Mouse (Mus musculus) T-cell, adult 2 months (primary cell): ENCODE data around the gene Zfp287.

Experiments
- DNase-seq: peaks from one replicate; pipeline ENCODE4 v3.0.0; 2022; ENCODE audit warnings: low spot score

Zfp287 gene

GRCm38 (mm10) chr11:62731311-62732021 is at the start of gene Zfp287:
Gene Zfp287, minus strand, starts transcription at chr11:62731905.
- peak; percentile 82 for DNase-seq

GRCm38 (mm10) chr11:62776510-62776909 is 44.8 kb upstream of the Zfp287 start:
- no peak for DNase-seq

- no peak for DNase-seq
These were observed 29.2 kb upstream of the Zfp287 start for GRCm38 (mm10) chr11:62760755-62761457.

GRCm38 (mm10) chr11:62758491-62758890 is 26.8 kb upstream of the Zfp287 start:
- no peak for DNase-seq

GRCm38 (mm10) chr11:62757906-62758305 is 26.2 kb upstream of the Zfp287 start:
- no peak for DNase-seq

GRCm38 (mm10) chr11:62757143-62757507 is 25.4 kb upstream of the Zfp287 start:
- DNase-seq = no peak

- DNase-seq = peak; percentile 83
These were observed 24.9 kb upstream of the Zfp287 start for GRCm38 (mm10) chr11:62756456-62757142.

- DNase-seq = peak; percentile 56
These were observed 21.1 kb upstream of the Zfp287 start, which contains the start of gene Gm10428 for GRCm38 (mm10) chr11:62752780-62753179. Gene Gm10428, plus strand, starts transcription at chr11:62753100.

GRCm38 (mm10) chr11:62752191-62752590 is 20.5 kb upstream of the Zfp287 start:
- DNase-seq = peak; percentile 45

- DNase-seq = peak; percentile 36
These were observed 17.7 kb upstream of the Zfp287 start for GRCm38 (mm10) chr11:62749445-62749844.

GRCm38 (mm10) chr11:62748062-62748461 is 16.4 kb upstream of the Zfp287 start:
- DNase-seq = no peak

GRCm38 (mm10) chr11:62747227-62747626 is 15.5 kb upstream of the Zfp287 start:
- no peak for DNase-seq

- DNase-seq = peak; percentile 73
These were observed 14.4 kb upstream of the Zfp287 start for GRCm38 (mm10) chr11:62746001-62746533.

- DNase-seq = peak; percentile 72
These were observed 12.4 kb upstream of the Zfp287 start for GRCm38 (mm10) chr11:62744103-62744502.

GRCm38 (mm10) chr11:62742261-62742957 is 10.7 kb upstream of the Zfp287 start:
- DNase-seq = no peak

- peak; percentile 61 for DNase-seq
These were observed 9.5 kb upstream of the Zfp287 start for GRCm38 (mm10) chr11:62741186-62741585.

GRCm38 (mm10) chr11:62732665-62733064 is 960 bp upstream of the Zfp287 start:
- DNase-seq = no peak

GRCm38 (mm10) chr11:62732022-62732387 is 300 bp upstream of the Zfp287 start:
- DNase-seq = no peak

GRCm38 (mm10) chr11:62728276-62728675 is 3.4 kb downstream of the Zfp287 start:
- DNase-seq = no peak

GRCm38 (mm10) chr11:62710657-62711056 is 21.0 kb downstream of the Zfp287 start:
- DNase-seq = no peak

GRCm38 (mm10) chr11:62708252-62708651 is 23.5 kb downstream of the Zfp287 start:
- DNase-seq = no peak

GRCm38 (mm10) chr11:62706141-62706540 is 25.6 kb downstream of the Zfp287 start:
- DNase-seq = no peak
